Mouse (Mus musculus): ENCODE data around the gene Elane.

- TF ChIP-seq MAX (IDR thresholded peaks at IDR 0.05) = no peak
- no peak for TF ChIP-seq CTCF (IDR thresholded peaks at IDR 0.05; ENCODE audit: control insufficient read depth, insufficient read depth, insufficient read length)
- TF ChIP-seq CEBPB (IDR thresholded peaks at IDR 0.05; ENCODE audit: low read depth) = no peak
- no peak for TF ChIP-seq USF1 (IDR thresholded peaks at IDR 0.05; ENCODE audit: low read depth)
- TF ChIP-seq MYOG (IDR thresholded peaks at IDR 0.05; ENCODE audit: control insufficient read depth, extremely low read depth, insufficient read length) = no peak
These were observed 39.9 kb downstream of the Elane start for GRCm38 (mm10) chr10:79925785-79926490.
